ENCODE assay signal across 8 mouse cellular contexts in genomic region chr12:86823855-86824589, GRCm38 (mm10).
A peak's percentile ranks its signal among the peaks of the same experiment; 100 is the strongest.
DNase-seq lines count a peak whose midpoint lies in the region; ATAC-seq and TF ChIP-seq lines count a peak whose summit lies in the region.

No protein-coding gene starts in this region.

- peak; percentile 78 for ATAC-seq in erythroblast, adult 5-6 weeks (replicated peaks; ENCODE audit: low FRiP score, poor library complexity, severe bottlenecking)
- ATAC-seq in heart, embryonic 12.5 days (ENCODE audit: insufficient number of reproducible peaks, low FRiP score), result peak; percentile 79
- peak; percentile 93 for ATAC-seq in kidney, embryonic 16.5 days (ENCODE audit: low FRiP score, low TSS enrichment)
- ATAC-seq in liver, embryonic 12.5 days, result peak; percentile 64

- peak overlapping the region; percentile 16 for H3K4me3 ChIP-seq in C2C12 (ENCODE audit: insufficient read depth, poor library complexity, severe bottlenecking)
- H3K4me3 ChIP-seq in bone marrow macrophage, adult 2 months (ENCODE audit: insufficient read depth, low read length), result peak overlapping the region; percentile 51
- peak overlapping the region; percentile 29 for H3K4me3 ChIP-seq in heart, embryonic 12.5 days
- H3K4me3 ChIP-seq in kidney, embryonic 16.5 days (ENCODE audit: low read length), result peak overlapping the region; percentile 35
- H3K4me3 ChIP-seq in liver, embryonic 12.5 days, result peak overlapping the region; percentile 40
- peak overlapping the region; percentile 27 for H3K4me3 ChIP-seq in myocyte

- no peak for TF ChIP-seq CTCF in C2C12 (IDR thresholded peaks at IDR 0.05; ENCODE audit: control insufficient read depth, insufficient read depth, insufficient read length)
- TF ChIP-seq CTCF in bone marrow macrophage, adult 2 months (IDR thresholded peaks at IDR 0.05; ENCODE audit: low read depth, low read length), result no peak

- H3K36me3 ChIP-seq in C2C12 (ENCODE audit: control insufficient read depth, insufficient read depth), result no peaks in the 10 kb centered on the region
- H3K36me3 ChIP-seq in heart, embryonic 12.5 days, result no peaks in the 10 kb centered on the region
- H3K36me3 ChIP-seq in kidney, embryonic 16.5 days (ENCODE audit: insufficient read depth, low read length), result no peaks in the 10 kb centered on the region
- no peaks in the 10 kb centered on the region for H3K36me3 ChIP-seq in liver, embryonic 12.5 days
- no peaks in the 10 kb centered on the region for H3K36me3 ChIP-seq in myocyte (ENCODE audit: control insufficient read depth, insufficient read depth)

- peak overlapping the region; percentile 96 for H3K27ac ChIP-seq in bone marrow macrophage, adult 2 months (ENCODE audit: insufficient read depth, low read depth, low read length)
- H3K27ac ChIP-seq in heart, embryonic 12.5 days (ENCODE audit: poor library complexity, severe bottlenecking), result peak overlapping the region; percentile 95
- H3K27ac ChIP-seq in kidney, embryonic 16.5 days (ENCODE audit: low read length), result peak overlapping the region; percentile 98
- H3K27ac ChIP-seq in liver, embryonic 12.5 days, result peak overlapping the region; percentile 74

- no peaks in the 10 kb centered on the region for H3K9me3 ChIP-seq in heart, embryonic 12.5 days (replicated peaks)
- no peaks in the 10 kb centered on the region for H3K9me3 ChIP-seq in kidney, embryonic 16.5 days (ENCODE audit: low read length)
- H3K9me3 ChIP-seq in liver, embryonic 12.5 days (replicated peaks), result no peaks in the 10 kb centered on the region

- H3K79me2 ChIP-seq in C2C12 (ENCODE audit: control insufficient read depth, insufficient read depth) (peaks cover 6% of the 10 kb centered on the region), myocyte (ENCODE audit: control insufficient read depth, insufficient read depth) (peaks cover 4% of the 10 kb centered on the region)

- peaks cover 37% of the 10 kb centered on the region for H3K4me1 ChIP-seq in bone marrow macrophage, adult 2 months (ENCODE audit: control insufficient read depth, insufficient read depth, low read length)
- peaks cover 65% of the 10 kb centered on the region for H3K4me1 ChIP-seq in heart, embryonic 12.5 days (replicated peaks)
- H3K4me1 ChIP-seq in kidney, embryonic 16.5 days (ENCODE audit: insufficient read depth, low read length), result peaks cover 40% of the 10 kb centered on the region
- peaks cover 44% of the 10 kb centered on the region for H3K4me1 ChIP-seq in liver, embryonic 12.5 days

- WGBS in heart, embryonic 12.5 days, result 1% methylated on average over 28 of the region's 29 CpGs
- WGBS in kidney, embryonic 16.5 days, result under 1% methylated on average over 29 of the region's 29 CpGs
- 4% methylated on average over 28 of the region's 29 CpGs for WGBS in liver, embryonic 12.5 days (ENCODE audit: insufficient replicate concordance)

- DNase-seq in spleen, postnatal 4 days (ENCODE audit: low spot score in 2 of 2), result peak; percentile 84 to 91

- peak overlapping the region; percentile 57 for H3K4me2 ChIP-seq in heart, embryonic 12.5 days
- peak overlapping the region; percentile 48 for H3K4me2 ChIP-seq in kidney, embryonic 16.5 days (replicated peaks; ENCODE audit: low read depth, low read length)
- peak overlapping the region; percentile 72 for H3K4me2 ChIP-seq in liver, embryonic 12.5 days
- peak overlapping the region; percentile 82 for H3K4me2 ChIP-seq in myocyte (ENCODE audit: low read depth)

- peak overlapping the region; percentile 63 for H3K9ac ChIP-seq in heart, embryonic 12.5 days
- peak overlapping the region; percentile 57 for H3K9ac ChIP-seq in kidney, embryonic 16.5 days (replicated peaks; ENCODE audit: low read length)
- peak overlapping the region; percentile 53 for H3K9ac ChIP-seq in liver, embryonic 12.5 days

- TF ChIP-seq POLR2A in bone marrow macrophage, adult 2 months (IDR thresholded peaks at IDR 0.05; ENCODE audit: borderline replicate concordance, low read depth, low read length), result no peak
- TF ChIP-seq POLR2A in myocyte (IDR thresholded peaks at IDR 0.05; ENCODE audit: insufficient read length, low read depth), result peak; percentile 55

- no peaks in the 10 kb centered on the region for H3K79me3 ChIP-seq in C2C12 (ENCODE audit: low read depth)

- H3K27me3 ChIP-seq in C2C12 (ENCODE audit: control insufficient read depth, insufficient read depth, insufficient read length) (no peaks in the 10 kb centered on the region), myocyte (ENCODE audit: control insufficient read depth, insufficient read depth, insufficient read length) (no peaks in the 10 kb centered on the region)
- no peaks in the 10 kb centered on the region for H3K27me3 ChIP-seq in heart, embryonic 12.5 days (replicated peaks)
- H3K27me3 ChIP-seq in kidney, embryonic 16.5 days (ENCODE audit: insufficient read depth, low read length), result no peaks in the 10 kb centered on the region
- no peaks in the 10 kb centered on the region for H3K27me3 ChIP-seq in liver, embryonic 12.5 days (replicated peaks)

- H3ac ChIP-seq in C2C12 (ENCODE audit: control insufficient read depth, insufficient read length, low read depth), result peak overlapping the region; percentile 64
- H3ac ChIP-seq in myocyte (ENCODE audit: control insufficient read depth, insufficient read length), result peak overlapping the region; percentile 4

TF ChIP-seq in C2C12, 6 proteins besides CTCF, POLR2A, EP300 and RAD21:
- peak; percentile 76 for TF ChIP-seq MAX (IDR thresholded peaks at IDR 0.05)
- TF ChIP-seq MYOG (IDR thresholded peaks at IDR 0.05; ENCODE audit: control insufficient read depth, extremely low read depth, insufficient read length), result no peak

TF ChIP-seq in myocyte, 11 proteins besides CTCF, POLR2A, EP300 and RAD21:
- peak in 1 of 3 experiments; percentile 14 for TF ChIP-seq MYOG (IDR thresholded peaks at IDR 0.05; ENCODE audit: control insufficient read depth in 1 of 3, insufficient read depth in 1 of 3, insufficient read length in 2 of 3, low read depth in 2 of 3)
- peak; percentile 82 for TF ChIP-seq POLR2AphosphoS2 (IDR thresholded peaks at IDR 0.05; ENCODE audit: insufficient read length, low read depth)
- TF ChIP-seq MYOD1 (IDR thresholded peaks at IDR 0.05; ENCODE audit: control insufficient read depth in 1 of 3, insufficient read length in 2 of 3, low read depth in 2 of 3), result no peak

Comparison
In these comparisons a context has a peak if more than half of its experiments do, and no peak if none do; other contexts are left out.
1. Peak in every context shown above with its lines: DNase-seq, ATAC-seq, H3K4me3 ChIP-seq and H3K27ac ChIP-seq.